Mouse (Mus musculus) neutrophil, adult 5-6 weeks (primary cell): Measurements from ENCODE around the gene Chid1. TPM values are rescaled to one million over a fixed set of nuclear protein-coding genes. Genes with fewer than 3 reads are reported as not detected.

ENCODE experiments used
- ATAC-seq: fragments of 151-379, 151-347 bp; 2 replicates; pipeline ENCODE4 v1.8.0; 2017; ENCODE audit warnings: mild to moderate bottlenecking, moderate TSS enrichment; ENCODE audit not compliant: insufficient number of reproducible peaks, poor library complexity, low FRiP score, severe bottlenecking; ENCODE audit errors: extremely low read depth
- total RNA-seq: library from RNA; stranded (forward); fragments of 200-1000 nt; gene quantifications from 2 replicates; pipeline ENCODE4 v1.2.3, GENCODE M21; 2017

The Chid1 gene
- total RNA-seq = 9.9 and 10.4 TPM in 2 replicates

DNA sequence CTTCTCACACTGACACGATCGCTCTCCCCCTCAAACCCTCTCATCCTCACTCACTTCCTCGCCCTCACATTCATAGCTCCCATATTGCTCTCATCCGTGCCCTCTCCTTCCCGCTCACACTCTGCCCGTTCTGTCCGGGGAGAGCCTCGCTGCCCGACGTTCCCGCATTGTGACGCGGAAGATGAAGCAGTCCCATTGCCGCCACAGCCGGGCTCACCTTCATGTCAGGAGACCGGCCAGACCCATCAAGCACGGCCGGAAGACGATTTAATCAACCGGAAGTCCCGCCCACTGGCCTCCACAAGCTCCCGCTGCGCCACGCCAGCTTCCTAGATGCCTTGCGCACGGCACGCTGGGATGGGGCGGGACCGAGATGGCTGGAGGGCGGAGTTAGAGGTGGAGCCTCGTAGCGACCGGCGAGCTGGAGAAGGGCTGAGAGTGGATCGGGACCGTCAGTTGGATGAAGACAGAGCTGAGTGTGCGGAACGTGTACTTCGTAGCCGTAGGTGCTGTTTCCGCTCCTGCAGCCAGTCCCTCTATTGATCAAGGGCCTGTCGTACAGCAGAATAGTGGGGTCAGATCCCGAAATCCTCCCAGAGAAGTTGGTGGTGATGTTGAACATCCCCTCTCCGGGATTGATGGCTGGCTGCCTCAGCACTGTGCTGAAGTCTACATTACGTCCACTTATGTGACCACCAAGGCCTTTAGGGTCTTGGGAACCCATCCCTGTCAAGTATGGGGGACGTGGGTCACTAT is at the start of gene Chid1:
Gene Chid1 (minus strand): TSS at position 302 of the 756 bp plus-strand sequence.
- peak; percentile 98 for ATAC-seq

- no peak for ATAC-seq
Measured at GRCm38 (mm10) chr7:141588890-141589289, 49.2 kb upstream of the Chid1 start.

- ATAC-seq = no peak
Measured at GRCm38 (mm10) chr7:141585881-141586280, 46.2 kb upstream of the Chid1 start.

GRCm38 (mm10) chr7:141585288-141585687 is 45.6 kb upstream of the Chid1 start:
- ATAC-seq = no peak

DNA sequence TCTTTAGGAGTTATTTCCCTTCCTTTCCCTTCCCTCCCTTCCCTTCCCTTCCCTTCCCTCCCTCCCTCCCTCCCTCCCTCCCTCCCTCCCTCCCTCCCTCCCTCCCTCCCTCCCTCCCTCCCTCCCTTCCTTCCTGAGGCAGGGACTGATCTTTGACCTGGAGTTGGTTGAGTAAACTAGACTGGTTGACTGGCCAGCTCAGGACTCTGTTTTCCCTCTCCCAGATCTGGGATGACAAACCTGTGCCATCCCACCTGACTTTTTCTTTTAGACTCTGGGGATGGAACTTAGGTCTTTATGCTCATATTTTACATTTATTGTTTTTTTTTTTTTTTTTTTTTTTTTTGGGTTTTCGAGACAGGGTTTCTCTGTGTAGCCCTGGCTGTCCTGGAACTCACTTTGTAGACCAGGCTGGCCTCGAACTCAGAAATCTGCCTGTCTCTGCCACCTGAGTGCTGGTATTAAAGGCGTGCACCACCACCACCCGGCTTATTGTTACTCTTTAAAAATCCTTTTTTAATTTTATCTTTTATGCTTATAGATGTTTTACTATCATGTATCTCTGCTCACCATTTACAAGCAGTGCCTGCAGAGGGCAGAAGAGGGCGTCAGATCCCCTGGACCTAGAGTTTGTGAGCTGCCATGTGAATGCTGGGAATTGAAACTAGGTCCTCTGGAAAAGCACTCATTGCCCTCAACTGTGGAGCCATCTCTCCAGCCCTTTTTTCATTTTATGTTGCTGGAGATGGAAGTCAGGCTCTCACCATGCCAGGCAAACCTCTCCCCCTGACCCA is 44.6 kb upstream of the Chid1 start:
- ATAC-seq = no peak

DNA sequence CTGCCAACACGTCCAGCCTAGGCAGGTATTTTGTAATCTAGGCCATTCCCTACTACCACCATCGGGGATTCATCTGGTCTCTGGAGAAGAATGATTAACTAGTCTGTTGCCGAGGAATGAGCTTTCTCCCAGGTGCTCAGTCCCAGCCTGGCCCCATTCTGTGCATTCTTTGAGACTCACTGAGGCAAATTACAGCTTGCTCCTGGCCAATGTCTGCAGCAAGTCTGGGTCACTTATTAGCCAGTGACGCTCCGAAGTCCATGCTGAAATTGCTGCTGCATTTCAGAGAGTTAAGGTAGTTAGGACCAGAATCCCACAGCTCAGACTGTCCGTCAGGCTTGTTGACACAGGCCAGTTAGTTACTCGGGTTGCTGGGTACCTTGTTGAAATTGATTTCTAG is 41.7 kb upstream of the Chid1 start:
- no peak for ATAC-seq

GRCm38 (mm10) chr7:141578943-141579342 is 39.3 kb upstream of the Chid1 start:
- peak; percentile 89 for ATAC-seq

GRCm38 (mm10) chr7:141578511-141578910 is 38.9 kb upstream of the Chid1 start:
- no peak for ATAC-seq

- ATAC-seq = no peak
Measured at GRCm38 (mm10) chr7:141577801-141578200, 38.1 kb upstream of the Chid1 start.

GRCm38 (mm10) chr7:141575481-141575880 is 35.8 kb upstream of the Chid1 start:
- no peak for ATAC-seq

DNA sequence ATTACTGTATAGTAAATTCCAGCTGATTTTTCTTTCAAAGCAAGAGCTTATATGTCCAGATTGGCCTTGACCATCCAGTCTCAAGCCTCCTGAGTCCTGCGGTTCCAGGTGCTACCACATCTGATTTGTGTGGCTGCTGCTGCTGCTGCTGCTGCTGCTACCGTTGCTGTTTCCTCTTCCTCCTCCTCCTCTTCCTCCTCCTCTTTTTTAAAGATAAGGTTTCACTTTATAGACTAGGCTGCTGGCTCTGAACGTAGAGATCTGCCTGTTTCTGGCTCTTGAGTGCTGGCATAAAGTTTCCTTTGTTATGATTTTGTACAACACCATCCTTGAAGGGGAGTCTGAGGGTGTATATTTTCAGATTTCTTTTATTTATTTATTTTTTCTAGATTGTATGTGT is 34.4 kb upstream of the Chid1 start:
- no peak for ATAC-seq

GRCm38 (mm10) chr7:141570625-141571295 is 31.1 kb upstream of the Chid1 start:
- ATAC-seq = no peak

DNA sequence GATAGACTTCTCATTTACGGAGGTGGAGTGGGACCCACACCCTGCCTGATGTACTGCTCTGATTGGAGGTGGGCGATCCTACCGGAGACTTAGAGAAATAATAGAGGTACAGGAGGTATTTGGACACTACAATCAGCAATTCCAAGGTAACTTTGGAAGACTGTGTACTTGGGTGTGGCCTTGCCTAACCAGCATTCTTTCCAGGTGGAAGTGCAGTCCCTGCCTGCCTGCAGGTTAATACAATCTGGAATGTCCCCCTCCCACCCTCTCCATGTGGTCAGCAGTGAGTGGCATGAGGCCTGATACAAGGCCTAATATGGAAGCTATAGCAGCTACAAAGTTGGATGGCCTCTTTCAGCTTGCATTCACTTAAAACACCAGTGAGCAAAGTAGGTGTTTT is 30.3 kb upstream of the Chid1 start:
- no peak for ATAC-seq

DNA sequence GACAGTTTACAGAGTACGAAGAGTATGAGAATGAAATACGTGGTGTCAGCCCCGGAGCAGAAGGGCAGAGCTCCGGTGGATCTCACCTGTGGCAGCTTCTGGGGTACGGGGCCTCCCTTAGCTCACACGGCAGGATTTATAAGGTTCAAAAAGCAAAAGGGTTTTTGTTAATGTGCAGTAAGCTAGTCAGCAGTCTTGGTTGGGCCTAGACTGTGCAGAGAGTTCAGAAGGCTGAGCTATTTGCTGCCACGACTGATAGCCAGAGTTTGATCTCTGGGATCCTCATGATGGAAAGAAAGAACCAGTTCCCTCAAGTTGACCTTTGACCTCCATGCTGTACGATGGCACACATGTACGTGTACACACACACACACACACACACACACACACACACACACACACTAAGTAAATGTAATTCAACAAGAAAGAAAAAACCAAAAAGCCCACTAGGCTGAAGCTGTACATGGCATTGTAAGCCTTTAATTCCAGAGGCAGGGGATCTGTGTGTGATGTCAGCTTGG is 29.7 kb upstream of the Chid1 start:
- ATAC-seq = no peak

DNA sequence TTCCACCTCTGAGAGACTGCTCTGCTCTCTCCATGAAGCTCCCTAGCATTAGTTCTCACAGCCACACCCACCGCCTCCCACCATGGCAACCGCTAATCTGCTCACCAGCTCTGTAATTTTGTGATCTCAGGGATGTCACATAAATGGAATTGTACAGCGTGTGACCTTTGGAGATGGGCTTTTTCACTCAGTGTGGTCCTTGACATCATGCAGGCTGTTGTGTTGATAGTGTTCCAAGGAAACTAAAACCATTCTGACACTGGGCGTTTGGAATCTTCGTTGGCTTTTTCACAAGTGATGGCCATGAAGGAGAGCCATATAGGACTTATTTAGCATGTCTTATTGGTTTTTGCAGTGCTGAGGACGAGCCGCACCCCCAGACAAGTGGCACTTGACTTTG is 26.9 kb upstream of the Chid1 start:
- no peak for ATAC-seq

DNA sequence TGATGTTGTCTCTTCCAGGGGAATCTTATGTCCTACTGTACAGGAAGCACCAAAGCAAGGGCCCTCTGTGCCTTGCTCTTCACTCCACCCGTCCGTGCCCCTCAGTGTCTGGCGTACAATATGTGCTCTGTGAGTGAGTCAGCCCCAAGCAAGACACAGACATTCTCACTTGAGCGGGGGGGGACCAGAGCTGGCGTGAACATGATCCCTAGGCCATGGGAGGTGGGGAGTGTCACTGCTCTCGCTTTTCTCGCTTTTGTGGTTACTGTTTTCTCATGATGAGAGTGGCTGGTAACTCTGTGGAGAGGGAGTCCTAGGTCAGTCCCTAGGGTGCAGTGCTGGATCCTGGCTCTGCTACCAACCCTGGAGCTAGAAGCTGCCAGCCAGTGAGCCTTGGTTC is 24.9 kb upstream of the Chid1 start:
- ATAC-seq = no peak

DNA sequence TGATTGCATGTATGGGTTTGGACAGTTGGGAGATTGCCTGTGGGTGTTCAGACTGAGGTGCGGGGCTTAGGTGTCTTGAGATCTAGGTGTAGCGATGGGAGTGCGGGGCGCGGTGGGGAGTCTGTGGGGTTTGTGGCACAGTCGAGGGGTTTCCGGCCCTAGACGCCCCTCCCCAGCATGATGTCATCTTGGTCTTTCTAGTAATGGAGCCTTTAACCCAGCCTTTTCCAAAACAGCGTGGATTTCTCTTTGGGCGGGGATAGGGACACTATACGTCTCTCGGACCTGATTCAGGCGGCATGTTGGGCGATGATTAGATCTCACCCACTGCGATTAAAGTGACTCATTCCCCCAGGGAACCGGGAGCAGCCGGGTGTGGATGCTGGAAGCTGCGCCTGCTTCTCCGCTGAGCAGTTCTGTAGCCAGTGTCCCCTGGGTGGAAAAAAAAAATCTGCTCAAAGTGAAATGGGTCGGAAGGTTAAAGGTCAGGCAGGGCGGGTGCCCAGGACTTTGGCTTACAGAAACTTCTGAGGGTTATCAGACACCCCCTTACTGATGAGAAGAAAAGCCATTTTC is 23.3 kb upstream of the Chid1 start:
- no peak for ATAC-seq

GRCm38 (mm10) chr7:141562421-141562851 is 22.8 kb upstream of the Chid1 start:
- ATAC-seq = no peak

DNA sequence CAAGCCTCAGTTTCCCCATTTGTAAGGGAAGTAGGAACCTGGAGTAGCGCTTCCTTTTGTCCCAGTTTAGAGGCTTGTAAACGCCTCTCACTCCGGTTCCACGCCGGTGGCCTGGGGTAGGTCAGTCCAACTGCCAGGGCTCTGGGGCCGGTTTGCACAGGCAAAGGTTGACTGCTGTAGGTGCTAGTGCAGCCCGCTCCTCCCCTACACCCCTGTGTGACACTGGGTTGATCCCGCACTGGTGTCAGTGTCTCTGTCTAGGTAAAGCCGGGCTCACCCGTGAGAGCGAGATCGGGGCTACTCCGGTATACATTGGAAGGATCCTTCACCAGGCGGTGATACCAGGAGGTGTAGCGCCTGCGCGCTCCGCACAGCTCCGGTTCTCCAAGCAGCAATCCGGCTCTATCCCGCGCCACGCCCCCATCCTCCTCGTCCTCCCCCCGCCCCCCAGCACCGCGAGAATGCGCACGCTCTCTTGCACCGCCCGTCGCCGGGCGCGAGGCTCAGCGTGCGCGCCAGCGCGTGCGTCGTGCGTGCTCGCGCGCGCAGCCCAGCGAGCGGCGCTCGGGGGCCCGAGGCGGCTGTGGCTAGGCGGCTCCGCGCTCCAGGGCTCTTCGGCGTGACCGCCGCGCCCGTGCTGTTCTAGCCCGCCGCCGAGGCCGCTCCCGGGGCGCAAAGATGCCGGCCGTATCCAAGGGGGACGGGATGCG is 22.2 kb upstream of the Chid1 start, which contains the start of gene Ap2a2:
Gene Ap2a2 (plus strand): TSS at position 492 of the 710 bp plus-strand sequence.
- ATAC-seq = peak; percentile 73
